In genomic region chr1:164905047-164905446, GRCm38 (mm10) we compare ENCODE assay signal across 9 mouse cellular contexts. TPM values are rescaled to one million over a fixed set of nuclear protein-coding genes. Genes with fewer than 3 reads are reported as not detected.
A peak's percentile ranks its signal among the peaks of the same experiment; 100 is the strongest.
DNase-seq lines count a peak whose midpoint lies in the region; ATAC-seq and TF ChIP-seq lines count a peak whose summit lies in the region.
"Had no signal": no experiment of that assay in that cellular context is flagged by ENCODE, and none has a peak within 500 bp of the region (broad histone marks: within the 10 kb centered on the region; RNA-seq: fewer than 3 reads in every experiment).

No protein-coding gene starts in this region.

- no peaks in the 10 kb centered on the region for H3K36me3 ChIP-seq in midbrain, embryonic 10.5 days
- H3K36me3 ChIP-seq in midbrain, embryonic 15.5 days (replicated peaks): no peaks in the 10 kb centered on the region
- no peaks in the 10 kb centered on the region for H3K36me3 ChIP-seq in intestine, embryonic 15.5 days

- no peak; the same call in 1 of the 2 replicates for ATAC-seq in midbrain, embryonic 15.5 days (replicated peaks)
- peak; percentile 73; the same call in 1 of the 2 replicates for ATAC-seq in intestine, embryonic 15.5 days

- H3K9me3 ChIP-seq in midbrain, embryonic 10.5 days (replicated peaks): no peaks in the 10 kb centered on the region
- no peaks in the 10 kb centered on the region for H3K9me3 ChIP-seq in midbrain, embryonic 15.5 days
- H3K9me3 ChIP-seq in intestine, embryonic 15.5 days: no peaks in the 10 kb centered on the region

- H3K27me3 ChIP-seq in midbrain, embryonic 10.5 days (ENCODE audit: low read depth, poor library complexity, severe bottlenecking): peaks cover 9% of the 10 kb centered on the region
- H3K27me3 ChIP-seq in midbrain, embryonic 15.5 days (replicated peaks): no peaks in the 10 kb centered on the region
- no peaks in the 10 kb centered on the region for H3K27me3 ChIP-seq in intestine, embryonic 15.5 days (replicated peaks)

- TF ChIP-seq POLR2A in lung, adult 2 months (IDR thresholded peaks at IDR 0.05; ENCODE audit: borderline replicate concordance, extremely low read depth, low read depth, low read length): no peak

- H3K4me1 ChIP-seq in midbrain, embryonic 10.5 days: no peaks in the 10 kb centered on the region
- H3K4me1 ChIP-seq in midbrain, embryonic 15.5 days: no peaks in the 10 kb centered on the region
- H3K4me1 ChIP-seq in intestine, embryonic 15.5 days (replicated peaks): no peaks in the 10 kb centered on the region
- no peaks in the 10 kb centered on the region for H3K4me1 ChIP-seq in lung, adult 2 months (ENCODE audit: control insufficient read depth, insufficient read depth, low read length)

- no peak overlapping the region for H3K9ac ChIP-seq in midbrain, embryonic 15.5 days
- H3K9ac ChIP-seq in intestine, embryonic 15.5 days: no peak overlapping the region

- peak; percentile 46 for DNase-seq in midbrain, embryonic 10.5 days (ENCODE audit: low spot score)
- peak; percentile 63 for DNase-seq in cerebellum, adult 9-11 months
- peak; percentile 14 to 17 for DNase-seq in gastrocnemius, adult 8-10 months (ENCODE audit: low spot score in 2 of 2)
- DNase-seq in lung, adult 2 months: peak; percentile 33
- DNase-seq in ovary, adult 18-20 months (ENCODE audit: low spot score): peak; percentile 24
- peak; percentile 76 for DNase-seq in thymus, postnatal 14 days

- no peak overlapping the region for H3K27ac ChIP-seq in midbrain, embryonic 10.5 days (replicated peaks)
- no peak overlapping the region for H3K27ac ChIP-seq in midbrain, embryonic 15.5 days
- H3K27ac ChIP-seq in intestine, embryonic 15.5 days: no peak overlapping the region

- no peak overlapping the region for H3K4me3 ChIP-seq in midbrain, embryonic 10.5 days
- H3K4me3 ChIP-seq in midbrain, embryonic 15.5 days: no peak overlapping the region
- H3K4me3 ChIP-seq in intestine, embryonic 15.5 days (replicated peaks): no peak overlapping the region
- H3K4me3 ChIP-seq in lung, adult 2 months (replicated peaks; ENCODE audit: extremely low read depth, low read depth, low read length): no peak overlapping the region

- 54% methylated on average over 4 of the region's 4 CpGs for WGBS in midbrain, embryonic 10.5 days
- WGBS in midbrain, embryonic 15.5 days: 57% methylated on average over 4 of the region's 4 CpGs
- WGBS in intestine, embryonic 15.5 days: 52% methylated on average over 4 of the region's 4 CpGs
- 49% methylated on average over 4 of the region's 4 CpGs for WGBS in lung, adult 2 months

- H3K4me2 ChIP-seq in midbrain, embryonic 15.5 days: no peak overlapping the region
- no peak overlapping the region for H3K4me2 ChIP-seq in intestine, embryonic 15.5 days (replicated peaks)

- peak; percentile 68 for TF ChIP-seq CTCF in lung, adult 2 months (IDR thresholded peaks at IDR 0.05; ENCODE audit: insufficient read depth, low read length)

RNA-seq across cellular contexts. Expression of gene Xcl1, which starts 30.3 kb away (rescaled TPM):
- not detected in 2 replicates for polyA plus RNA-seq in midbrain, embryonic 10.5 days (2016; fragmentation: Nextera tagmentation; extraction: Ambion mirVana)
- not detected in 2 replicates for polyA plus RNA-seq in midbrain, embryonic 15.5 days (2015; fragmentation: Nextera tagmentation; extraction: Ambion mirVana)
- total RNA-seq in gastrocnemius, adult 8-10 months (2022): not detected
- 0.83 TPM in 1 of 2 replicates, not detected in the other for polyA plus RNA-seq in intestine, embryonic 15.5 days (2015; fragmentation: Nextera tagmentation; extraction: Ambion mirVana)
- 0.38 and 0.59 TPM in 2 replicates for polyA plus RNA-seq in lung, adult 2 months (2012; rRNA removed)
- total RNA-seq: left cerebral cortex, postnatal 25 days had no signal

Comparison
In these comparisons a context has a peak if more than half of its experiments do, and no peak if none do; other contexts are left out.
1. DNase-seq: peak in every context shown above with its lines; median percentile 76 in thymus, postnatal 14 days; 63 in cerebellum, adult 9-11 months; 46 in midbrain, embryonic 10.5 days; 33 in lung, adult 2 months; 24 in ovary, adult 18-20 months; 16 in gastrocnemius, adult 8-10 months.